Mouse (Mus musculus): ENCODE results near the gene Gas2l3.

Gene Gas2l3

GRCm38 (mm10) chr10:89415478-89415877 is 28.3 kb downstream of the Gas2l3 start:
- in situ Hi-C loops (cut with MboI; ENCODE audit: unreplicated experiment in 2 of 2), result no loop called here

- in situ Hi-C loops (cut with MboI; ENCODE audit: unreplicated experiment in 2 of 2), result loop anchor here in 1 of 2 experiments (5.0 kb wide), 1 partner anchor 55 kb away; no protein-coding TSS in a partner anchor
These were observed 36.2 kb downstream of the Gas2l3 start for GRCm38 (mm10) chr10:89407551-89407950.

GRCm38 (mm10) chr10:89406733-89407484 is 36.9 kb downstream of the Gas2l3 start:
- in situ Hi-C loops (cut with MboI; ENCODE audit: unreplicated experiment in 2 of 2), result loop anchor here in 1 of 2 experiments (5.0 kb wide), 1 partner anchor 55 kb away; no protein-coding TSS in a partner anchor

GRCm38 (mm10) chr10:89404936-89405335 is 38.8 kb downstream of the Gas2l3 start:
- in situ Hi-C loops (cut with MboI; ENCODE audit: unreplicated experiment in 2 of 2), result loop anchor here in 1 of 2 experiments (5.0 kb wide), 1 partner anchor 57 kb away; no protein-coding TSS in a partner anchor

GRCm38 (mm10) chr10:89400674-89401336 is 43.0 kb downstream of the Gas2l3 start:
- in situ Hi-C loops (cut with MboI; ENCODE audit: unreplicated experiment in 2 of 2), result no loop called here

GRCm38 (mm10) chr10:89395823-89396222 is 47.9 kb downstream of the Gas2l3 start:
- in situ Hi-C loops (cut with MboI; ENCODE audit: unreplicated experiment in 2 of 2), result loop anchor here in 1 of 2 experiments (5.0 kb wide), 1 partner anchor 231 kb away; no protein-coding TSS in a partner anchor

GRCm38 (mm10) chr10:89395321-89395720 is 48.4 kb downstream of the Gas2l3 start:
- in situ Hi-C loops (cut with MboI; ENCODE audit: unreplicated experiment in 2 of 2), result loop anchor here in 1 of 2 experiments (5.0 kb wide), 1 partner anchor 232 kb away; no protein-coding TSS in a partner anchor

GRCm38 (mm10) chr10:89392687-89393086 is 51.1 kb downstream of the Gas2l3 start:
- in situ Hi-C loops (cut with MboI; ENCODE audit: unreplicated experiment in 2 of 2), result loop anchor here in 1 of 2 experiments (5.0 kb wide), 1 partner anchor 65 kb away; no protein-coding TSS in a partner anchor

GRCm38 (mm10) chr10:89391571-89392163 is 52.1 kb downstream of the Gas2l3 start:
- in situ Hi-C loops (cut with MboI; ENCODE audit: unreplicated experiment in 2 of 2), result loop anchor here in 1 of 2 experiments (5.0 kb wide), 1 partner anchor 66 kb away; no protein-coding TSS in a partner anchor

- in situ Hi-C loops (cut with MboI; ENCODE audit: unreplicated experiment in 2 of 2), result loop anchor here in 1 of 2 experiments (10.0 kb wide), 1 partner anchor 52 kb away; no protein-coding TSS in a partner anchor
These were observed 57.3 kb downstream of the Gas2l3 start for GRCm38 (mm10) chr10:89386461-89386860.

GRCm38 (mm10) chr10:89383462-89383861 is 60.3 kb downstream of the Gas2l3 start:
- in situ Hi-C loops (cut with MboI; ENCODE audit: unreplicated experiment in 2 of 2), result loop anchor here in 1 of 2 experiments (10.0 kb wide), 1 partner anchor 49 kb away; no protein-coding TSS in a partner anchor

GRCm38 (mm10) chr10:89377750-89378149 is 66.0 kb downstream of the Gas2l3 start:
- in situ Hi-C loops (cut with MboI; ENCODE audit: unreplicated experiment in 2 of 2), result loop anchor here in 1 of 2 experiments (5.0 kb wide), 1 partner anchor 45 kb away; no protein-coding TSS in a partner anchor

GRCm38 (mm10) chr10:89370051-89370450 is 73.7 kb downstream of the Gas2l3 start:
- in situ Hi-C loops (cut with MboI; ENCODE audit: unreplicated experiment in 2 of 2), result no loop called here

GRCm38 (mm10) chr10:89358933-89359332 is 84.8 kb downstream of the Gas2l3 start:
- in situ Hi-C loops (cut with MboI; ENCODE audit: unreplicated experiment in 2 of 2), result no loop called here

All from v-Abl transformed pro-B cells (cell line).